Mouse (Mus musculus) liver, embryonic 15.5 days (tissue): ENCODE results near the gene Kcnk10. TPM values are rescaled to one million over a fixed set of nuclear protein-coding genes. Genes with fewer than 3 reads are reported as not detected.

Experiments used
- ATAC-seq: fragments of 200-750 bp; cut with Nextera tagmentation; 2 replicates; pipeline ENCODE4 v1.8.0; 2017; ENCODE audit warnings: moderate number of reproducible peaks, mild to moderate bottlenecking, moderate library complexity; ENCODE audit not compliant: insufficient read depth
- H3K27ac ChIP-seq: fragments of 300-500 bp; sonication (generic); replicated peaks from 2 replicates; pipeline ENCODE4 v1.5.1; 2015; ENCODE audit warnings: mild to moderate bottlenecking, inconsistent platforms
- H3K27me3 ChIP-seq: fragments of 300-500 bp; sonication (generic); 2 replicates; pipeline ENCODE4 v1.6.1; 2015; ENCODE audit warnings: mild to moderate bottlenecking, inconsistent platforms
- H3K36me3 ChIP-seq: fragments of 300-500 bp; sonication (generic); replicated peaks from 2 replicates; pipeline ENCODE4 v1.6.1; 2015; ENCODE audit warnings: moderate library complexity, mild to moderate bottlenecking, inconsistent platforms
- H3K4me1 ChIP-seq: fragments of 300-500 bp; sonication (generic); replicated peaks from 2 replicates; pipeline ENCODE4 v1.6.1; 2015; ENCODE audit warnings: inconsistent platforms
- H3K4me2 ChIP-seq: fragments of 300-500 bp; sonication (generic); 2 replicates; pipeline ENCODE4 v1.6.1; 2015; ENCODE audit warnings: moderate library complexity, mild to moderate bottlenecking, inconsistent platforms
- H3K4me3 ChIP-seq: fragments of 300-500 bp; sonication (generic); replicated peaks from 2 replicates; pipeline ENCODE4 v1.5.1; 2015; ENCODE audit warnings: mild to moderate bottlenecking, inconsistent platforms
- H3K9ac ChIP-seq: fragments of 300-500 bp; sonication (generic); 2 replicates; pipeline ENCODE4 v1.6.1; 2015; ENCODE audit warnings: moderate library complexity, mild to moderate bottlenecking, inconsistent platforms
- H3K9me3 ChIP-seq: fragments of 300-500 bp; sonication (generic); replicated peaks from 2 replicates; pipeline ENCODE4 v1.6.1; 2016; ENCODE audit warnings: inconsistent platforms
- WGBS: fragments of 180-500 bp; shearing (Covaris S2); methylation state at CpG from one replicate; pipeline ENCODE4 v1.1.7; 2015; ENCODE audit warnings: mixed read lengths; ENCODE audit not compliant: insufficient replicate concordance; 5-methylcytosine and 5-hydroxymethylcytosine counted together
- polyA plus RNA-seq: library from polyadenylated mRNA; unstranded; fragments of >200 nt; fragmentation: Nextera tagmentation; extraction: Ambion mirVana; gene quantifications from 2 replicates; pipeline ENCODE4 v1.2.1, GENCODE M21; 2015

Kcnk10 gene
- polyA plus RNA-seq, 1 experiment from 2014 or later = 0.05 TPM

DNA sequence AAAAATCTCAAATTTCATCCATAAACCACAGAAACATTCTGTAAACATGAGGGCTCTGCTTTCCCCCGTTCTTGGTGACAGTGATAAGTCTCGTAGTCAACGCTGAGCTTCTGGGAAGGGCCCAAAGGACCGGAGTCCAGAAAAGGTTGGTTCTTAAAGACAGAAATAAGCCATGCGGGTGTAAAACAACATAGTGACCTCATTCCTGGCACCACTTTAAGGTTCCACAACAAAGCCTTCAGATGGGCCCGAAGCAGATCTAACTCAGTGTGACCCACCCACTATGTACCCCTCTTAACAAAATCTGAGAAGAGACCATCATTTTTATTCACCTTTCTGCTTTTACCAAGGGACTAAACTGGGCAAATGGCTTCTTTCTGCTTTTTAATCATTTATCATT is 10.2 kb downstream of the Kcnk10 start:
- Histone ChIP-seq H3K36me3 (no peaks in the 10 kb centered on the region), H3K4me2 (no peak overlapping the region), H3K27me3 (peaks cover 12% of the 10 kb centered on the region), H3K4me3 (no peak overlapping the region), H3K4me1 (no peaks in the 10 kb centered on the region), H3K9ac (no peak overlapping the region), H3K27ac (no peak overlapping the region), H3K9me3 (no peaks in the 10 kb centered on the region)
- ATAC-seq = no peak
- 75% methylated on average over 6 of the region's 6 CpGs for WGBS

DNA sequence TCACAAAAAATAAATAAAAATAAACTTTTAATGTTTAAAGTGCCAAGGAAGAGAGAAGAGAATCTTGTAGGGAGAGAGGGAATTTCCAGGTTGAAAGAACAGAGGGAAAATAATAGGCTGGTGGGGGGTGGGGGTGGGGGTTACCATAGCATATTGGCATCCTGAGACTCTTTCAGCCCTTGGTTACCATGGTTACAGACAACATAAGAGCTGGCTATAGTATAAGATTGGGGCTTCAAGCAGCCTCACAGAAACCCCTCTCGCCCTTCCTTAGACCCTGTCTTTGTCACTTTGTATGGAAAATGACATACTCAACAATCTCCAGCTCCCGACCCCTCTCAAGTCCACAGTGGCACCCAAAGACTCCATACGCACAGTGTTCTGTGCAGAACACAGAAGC is 13.7 kb downstream of the Kcnk10 start:
- no peaks in the 10 kb centered on the region for H3K9me3 ChIP-seq
- WGBS = 62% methylated on average over 3 of the region's 3 CpGs
- ATAC-seq = no peak
- no peaks in the 10 kb centered on the region for H3K27me3 ChIP-seq
- no peak overlapping the region for H3K9ac ChIP-seq
- H3K27ac ChIP-seq = no peak overlapping the region
- H3K4me3 ChIP-seq = no peak overlapping the region
- H3K36me3 ChIP-seq = no peaks in the 10 kb centered on the region
- H3K4me1 ChIP-seq = no peaks in the 10 kb centered on the region
- no peak overlapping the region for H3K4me2 ChIP-seq

DNA sequence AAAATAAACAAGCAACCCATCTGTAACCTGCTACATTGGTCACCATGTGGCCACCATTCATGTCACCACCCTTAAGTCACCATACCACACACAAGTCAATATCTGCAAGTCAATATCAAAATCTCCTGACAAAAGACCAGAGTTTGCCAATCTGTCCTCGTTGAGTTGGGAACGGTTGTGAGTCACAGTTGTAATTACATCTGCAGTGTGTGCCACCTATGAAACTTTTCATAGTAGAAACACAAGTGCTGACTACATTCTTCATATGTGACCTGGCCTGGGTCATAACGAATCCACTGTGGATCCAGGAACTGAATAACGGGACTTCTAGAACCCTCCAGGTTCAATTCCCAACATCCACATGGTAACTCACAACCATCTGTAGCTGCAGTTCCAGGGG is 14.8 kb downstream of the Kcnk10 start:
- 73% methylated on average over 4 of the region's 4 CpGs for WGBS
- no peak for ATAC-seq
- no peaks in the 10 kb centered on the region for H3K9me3 ChIP-seq
- H3K4me2 ChIP-seq = no peak overlapping the region
- H3K36me3 ChIP-seq = no peaks in the 10 kb centered on the region
- H3K4me1 ChIP-seq = no peaks in the 10 kb centered on the region
- no peaks in the 10 kb centered on the region for H3K27me3 ChIP-seq
- no peak overlapping the region for H3K4me3 ChIP-seq
- no peak overlapping the region for H3K9ac ChIP-seq
- no peak overlapping the region for H3K27ac ChIP-seq

DNA sequence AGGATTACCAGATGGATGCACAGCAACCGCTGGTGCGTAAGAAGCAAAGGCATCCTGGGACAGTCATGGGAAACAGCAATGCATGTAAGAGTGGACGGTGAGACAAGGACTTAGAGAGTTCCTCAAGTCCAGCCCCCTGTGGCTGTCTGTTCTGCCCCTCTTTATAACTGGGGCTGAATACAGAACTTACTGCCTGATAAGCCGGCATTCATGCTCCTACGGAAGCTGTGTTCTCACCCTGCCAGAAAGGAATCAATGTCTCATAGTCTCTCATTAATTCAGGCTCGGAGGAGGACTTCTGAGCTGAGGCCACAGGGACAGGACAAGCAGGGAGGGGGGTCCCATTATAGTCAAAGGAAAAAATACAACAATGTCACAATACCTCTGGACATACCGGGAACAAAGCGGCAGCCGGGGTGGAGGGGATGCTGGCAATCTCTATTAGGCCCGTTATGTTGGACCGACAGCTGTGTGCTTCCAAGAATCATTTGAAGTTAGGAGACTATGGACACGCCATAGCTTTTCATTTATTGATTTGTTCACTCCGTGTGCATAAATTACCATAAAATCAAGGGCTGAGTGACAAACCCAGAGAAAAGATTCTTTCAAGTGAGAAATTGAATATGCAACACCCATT is 15.7 kb downstream of the Kcnk10 start:
- Histone ChIP-seq H3K4me1 (no peaks in the 10 kb centered on the region), H3K4me2 (no peak overlapping the region), H3K27ac (no peak overlapping the region), H3K27me3 (no peaks in the 10 kb centered on the region), H3K9ac (no peak overlapping the region), H3K36me3 (no peaks in the 10 kb centered on the region), H3K4me3 (no peak overlapping the region), H3K9me3 (no peaks in the 10 kb centered on the region)
- WGBS = 77% methylated on average over 13 of the region's 13 CpGs
- ATAC-seq = no peak

DNA sequence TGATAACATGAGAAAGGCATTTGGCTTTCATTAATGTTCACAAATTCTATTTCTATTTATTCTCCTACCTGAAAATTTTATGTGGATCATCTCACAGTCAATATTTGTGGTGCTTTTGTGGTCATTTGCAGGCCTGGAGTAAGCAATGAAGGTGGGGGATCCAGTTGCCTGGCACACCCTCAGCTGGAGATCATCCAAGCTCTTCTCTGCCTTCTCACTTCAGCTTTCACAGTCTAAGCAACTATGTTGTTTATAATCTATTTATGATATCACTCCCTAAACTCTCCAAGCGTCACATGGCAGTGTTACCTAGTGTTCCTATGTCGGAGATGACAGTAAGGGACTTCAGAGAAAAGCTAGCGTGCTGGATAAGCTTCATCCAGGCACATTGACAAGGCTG is 18.1 kb downstream of the Kcnk10 start:
- Histone ChIP-seq H3K4me2 (no peak overlapping the region), H3K36me3 (no peaks in the 10 kb centered on the region), H3K4me1 (no peaks in the 10 kb centered on the region), H3K27ac (no peak overlapping the region), H3K27me3 (no peaks in the 10 kb centered on the region), H3K4me3 (no peak overlapping the region), H3K9ac (no peak overlapping the region), H3K9me3 (no peaks in the 10 kb centered on the region)
- ATAC-seq = no peak
- WGBS = 57% methylated on average over 3 of the region's 3 CpGs

DNA sequence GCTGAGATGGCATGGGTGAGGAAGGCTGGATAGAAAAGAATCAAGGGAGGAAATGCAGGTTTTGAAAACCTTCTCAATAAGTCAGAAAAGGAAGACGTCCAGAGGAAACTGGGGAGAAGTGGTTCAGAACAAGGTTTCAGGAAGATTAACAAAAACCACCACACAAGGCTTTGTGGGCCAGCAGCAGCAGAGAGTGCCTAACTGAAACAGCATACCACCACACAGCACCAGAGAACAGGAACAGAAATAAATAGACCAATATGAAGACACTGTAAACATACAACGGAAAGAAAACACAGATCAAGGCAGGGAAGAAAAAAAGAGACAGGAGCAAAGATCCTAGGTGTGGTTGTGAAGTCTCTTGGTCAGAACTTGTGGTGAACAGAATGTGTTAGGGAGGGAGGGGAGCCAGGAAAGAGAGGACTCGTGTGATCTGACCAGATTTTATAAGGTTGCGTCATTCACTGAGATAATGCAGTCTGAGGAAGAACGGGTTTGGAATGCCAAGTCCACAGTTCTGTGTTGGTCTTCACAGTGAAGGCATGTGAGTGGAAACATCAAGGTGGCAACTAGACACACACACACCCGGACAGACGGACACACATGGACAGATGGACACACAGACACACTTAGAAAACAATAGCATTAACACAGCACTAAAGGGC is 21.0 kb downstream of the Kcnk10 start:
- no peaks in the 10 kb centered on the region for H3K36me3 ChIP-seq
- H3K9ac ChIP-seq = no peak overlapping the region
- H3K27ac ChIP-seq = no peak overlapping the region
- H3K4me2 ChIP-seq = no peak overlapping the region
- no peaks in the 10 kb centered on the region for H3K4me1 ChIP-seq
- H3K4me3 ChIP-seq = no peak overlapping the region
- no peaks in the 10 kb centered on the region for H3K27me3 ChIP-seq
- no peaks in the 10 kb centered on the region for H3K9me3 ChIP-seq
- WGBS = 40% methylated on average over 7 of the region's 7 CpGs
- ATAC-seq = no peak

DNA sequence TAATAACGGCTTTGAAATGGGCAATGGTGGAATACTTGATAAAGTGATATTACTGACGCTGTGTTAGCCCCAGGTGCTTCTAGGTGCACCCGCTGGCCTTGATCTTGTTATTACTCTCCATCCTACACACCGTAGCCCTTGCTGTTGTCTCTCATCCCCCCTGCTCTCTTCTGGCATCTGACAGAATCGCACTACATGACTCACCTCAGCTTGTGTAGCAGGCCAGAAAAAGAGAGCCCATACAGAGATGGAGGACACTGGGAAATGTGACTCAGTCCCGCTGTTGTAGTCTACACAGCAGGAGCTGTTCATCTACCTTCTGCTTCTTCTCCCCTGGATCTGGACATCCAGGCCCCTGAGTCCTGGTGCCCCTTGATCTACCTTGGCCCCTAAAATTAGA is 28.1 kb downstream of the Kcnk10 start:
- Histone ChIP-seq H3K27me3 (no peaks in the 10 kb centered on the region), H3K27ac (no peak overlapping the region), H3K9me3 (no peaks in the 10 kb centered on the region), H3K36me3 (no peaks in the 10 kb centered on the region), H3K4me1 (no peaks in the 10 kb centered on the region), H3K4me3 (no peak overlapping the region), H3K9ac (no peak overlapping the region), H3K4me2 (no peak overlapping the region)
- WGBS = 69% methylated on average over 6 of the region's 6 CpGs
- no peak for ATAC-seq

DNA sequence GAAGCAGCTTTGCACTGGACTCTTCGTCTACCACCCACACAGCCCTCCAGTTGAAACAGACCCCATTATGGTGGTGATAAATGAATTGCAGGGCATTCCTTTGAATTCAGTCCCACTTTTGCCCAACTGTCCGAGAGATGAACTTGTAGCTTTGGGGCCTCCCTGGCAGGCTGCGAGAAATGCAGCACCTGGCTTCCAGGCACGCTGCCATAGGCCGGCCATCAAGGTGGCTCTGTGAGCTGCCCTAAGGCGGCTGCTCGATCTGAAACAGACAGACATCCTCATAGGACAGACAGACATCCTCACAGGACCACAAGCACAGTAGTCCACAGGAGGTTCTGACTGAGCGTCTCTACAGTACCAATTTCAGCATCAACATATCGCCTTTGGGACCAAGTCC is 30.0 kb downstream of the Kcnk10 start:
- Histone ChIP-seq H3K27me3 (no peaks in the 10 kb centered on the region), H3K4me2 (no peak overlapping the region), H3K27ac (no peak overlapping the region), H3K9me3 (no peaks in the 10 kb centered on the region), H3K4me1 (no peaks in the 10 kb centered on the region), H3K36me3 (no peaks in the 10 kb centered on the region), H3K4me3 (no peak overlapping the region), H3K9ac (no peak overlapping the region)
- no peak for ATAC-seq
- WGBS = 60% methylated on average over 9 of the region's 9 CpGs

DNA sequence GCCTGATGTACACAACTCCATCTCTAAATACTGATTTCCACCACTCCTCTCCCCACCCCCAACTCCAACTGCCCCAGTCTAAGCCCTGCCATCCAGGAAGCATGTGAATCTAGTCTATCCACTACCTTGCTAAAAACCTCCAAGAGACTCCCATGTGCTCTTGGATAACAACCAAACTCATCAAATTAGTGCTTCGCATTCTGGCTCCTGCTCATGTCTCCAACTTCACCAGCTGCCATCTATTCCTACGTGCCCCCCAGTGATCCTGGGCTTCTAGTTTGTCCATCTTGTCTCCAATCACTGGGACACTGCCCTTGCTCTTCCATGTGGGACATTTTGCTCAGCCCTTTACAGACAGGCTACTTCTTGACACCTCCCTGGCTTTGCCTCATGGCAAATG is 32.2 kb downstream of the Kcnk10 start:
- 67% methylated on average over 2 of the region's 2 CpGs for WGBS
- ATAC-seq = no peak
- Histone ChIP-seq H3K27ac (no peak overlapping the region), H3K9ac (no peak overlapping the region), H3K4me2 (no peak overlapping the region), H3K4me3 (no peak overlapping the region), H3K9me3 (no peaks in the 10 kb centered on the region), H3K27me3 (no peaks in the 10 kb centered on the region), H3K4me1 (no peaks in the 10 kb centered on the region), H3K36me3 (no peaks in the 10 kb centered on the region)

DNA sequence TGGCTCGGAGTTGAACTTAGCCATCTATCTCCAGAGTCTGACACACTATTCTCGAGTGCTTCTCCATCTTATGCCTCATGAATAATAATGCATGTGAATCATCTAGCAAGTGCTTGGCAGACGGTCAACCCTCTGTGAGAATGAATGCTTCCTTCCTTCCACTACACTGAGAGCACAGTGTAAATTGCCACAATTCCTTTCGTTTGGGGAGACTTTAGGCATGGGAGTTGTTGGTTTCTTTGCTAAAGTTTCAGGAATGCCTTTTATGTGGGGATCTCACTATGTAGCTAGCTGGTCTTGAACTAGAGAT is 32.9 kb downstream of the Kcnk10 start:
- no peak for ATAC-seq
- no peaks in the 10 kb centered on the region for H3K27me3 ChIP-seq
- H3K27ac ChIP-seq = no peak overlapping the region
- H3K9me3 ChIP-seq = no peaks in the 10 kb centered on the region
- WGBS = 55% methylated on average over 4 of the region's 4 CpGs
- H3K4me1 ChIP-seq = no peaks in the 10 kb centered on the region
- no peak overlapping the region for H3K4me3 ChIP-seq
- no peaks in the 10 kb centered on the region for H3K36me3 ChIP-seq
- H3K9ac ChIP-seq = no peak overlapping the region
- no peak overlapping the region for H3K4me2 ChIP-seq

DNA sequence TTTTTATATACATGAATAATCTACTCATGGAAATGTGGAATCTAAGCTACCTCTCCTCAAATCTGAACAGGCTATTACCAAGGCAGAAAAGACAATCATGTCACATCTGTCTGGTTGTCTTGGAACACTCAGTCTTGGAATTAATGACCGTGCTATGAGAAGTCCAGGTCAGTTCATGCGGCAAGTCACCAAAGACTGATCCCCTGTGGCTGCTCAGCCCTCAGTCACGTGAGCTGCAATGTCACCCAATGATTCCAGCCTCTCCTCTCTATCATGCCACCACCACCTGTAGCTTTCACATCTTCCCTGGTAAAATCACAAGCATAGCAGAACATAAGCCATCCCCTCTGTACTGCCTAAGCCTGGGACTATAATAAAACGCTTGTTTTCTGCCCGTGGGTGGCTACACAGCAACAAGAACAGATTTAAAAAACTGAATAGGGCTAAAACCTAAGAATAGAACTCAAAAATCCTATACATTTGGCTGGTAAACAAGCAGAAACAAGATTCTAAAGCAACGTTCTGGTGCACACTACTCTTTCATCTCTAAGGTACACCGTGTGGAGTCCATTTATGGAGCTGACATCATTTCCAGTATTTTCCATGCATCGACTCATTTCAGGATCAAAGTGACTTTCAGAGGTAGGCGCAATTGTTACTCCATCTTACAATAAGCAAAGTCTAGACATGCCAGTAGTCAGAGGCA is 33.4 kb downstream of the Kcnk10 start:
- H3K4me2 ChIP-seq = no peak overlapping the region
- H3K9me3 ChIP-seq = no peaks in the 10 kb centered on the region
- H3K4me3 ChIP-seq = no peak overlapping the region
- ATAC-seq = no peak
- H3K27ac ChIP-seq = no peak overlapping the region
- H3K4me1 ChIP-seq = no peaks in the 10 kb centered on the region
- no peak overlapping the region for H3K9ac ChIP-seq
- WGBS = 65% methylated on average over 9 of the region's 9 CpGs
- H3K36me3 ChIP-seq = no peaks in the 10 kb centered on the region
- no peaks in the 10 kb centered on the region for H3K27me3 ChIP-seq
